Mouse (Mus musculus) liver, adult (tissue): ENCODE results near the gene Herc1.

Source experiments
- GATA4 ChIP-seq: IDR thresholded peaks from 2 replicates; pipeline ENCODE4 v1.6.1; 2014; ENCODE audit warnings: mild to moderate bottlenecking, low read length; ENCODE audit not compliant: insufficient replicate concordance

Herc1 gene

GRCm38 (mm10) chr9:66506424-66506823 is 156.2 kb downstream of the Herc1 start:
- no peak for TF ChIP-seq GATA4

- TF ChIP-seq GATA4, result no peak
Observed at GRCm38 (mm10) chr9:66507684-66508083, 157.4 kb downstream of the Herc1 start.

GRCm38 (mm10) chr9:66508890-66509399 is 158.7 kb downstream of the Herc1 start:
- no peak for TF ChIP-seq GATA4

- no peak for TF ChIP-seq GATA4
Observed at GRCm38 (mm10) chr9:66510351-66510841, 160.1 kb downstream of the Herc1 start.

GRCm38 (mm10) chr9:66510944-66511343 is 160.7 kb downstream of the Herc1 start:
- TF ChIP-seq GATA4, result no peak

- peak; percentile 43; the same call in 1 of the 2 replicates for TF ChIP-seq GATA4
Observed at GRCm38 (mm10) chr9:66511580-66512350, 161.5 kb downstream of the Herc1 start.

GRCm38 (mm10) chr9:66512351-66512671 is 162.1 kb downstream of the Herc1 start:
- no peak for TF ChIP-seq GATA4

- TF ChIP-seq GATA4, result no peak
Observed at GRCm38 (mm10) chr9:66513150-66513549, 162.9 kb downstream of the Herc1 start.

- no peak for TF ChIP-seq GATA4
Observed at GRCm38 (mm10) chr9:66513661-66514255, 163.5 kb downstream of the Herc1 start.

GRCm38 (mm10) chr9:66514256-66514770 is 164.1 kb downstream of the Herc1 start, which contains the start of gene Fbxl22:
Gene Fbxl22, minus strand, starts transcription at chr9:66514593.
- no peak for TF ChIP-seq GATA4

GRCm38 (mm10) chr9:66515115-66515514 is 164.9 kb downstream of the Herc1 start:
- no peak for TF ChIP-seq GATA4

GRCm38 (mm10) chr9:66515680-66516210 is 165.5 kb downstream of the Herc1 start:
- TF ChIP-seq GATA4, result no peak

GRCm38 (mm10) chr9:66516296-66516940 is 166.2 kb downstream of the Herc1 start:
- TF ChIP-seq GATA4, result no peak

GRCm38 (mm10) chr9:66517746-66518145 is 167.5 kb downstream of the Herc1 start:
- TF ChIP-seq GATA4, result no peak

- TF ChIP-seq GATA4, result no peak
Observed at GRCm38 (mm10) chr9:66518251-66518650, 168.0 kb downstream of the Herc1 start.
